Mouse (Mus musculus) cortical plate, adult 2 months (tissue): ENCODE measurements around the gene Pagr1a.

Experiments used
- CTCF ChIP-seq: fragments of 200-500 bp; IDR thresholded peaks from 2 replicates; pipeline ENCODE4 v1.5.1; 2011; ENCODE audit warnings: mild to moderate bottlenecking, control low read depth, low read length; ENCODE audit not compliant: insufficient read depth; ENCODE audit errors: extremely low read depth
- POLR2A ChIP-seq: fragments of 200-500 bp; IDR thresholded peaks from 2 replicates; pipeline ENCODE4 v1.6.1; 2011; ENCODE audit warnings: mild to moderate bottlenecking, low read length, control low read depth; ENCODE audit not compliant: insufficient read depth; ENCODE audit errors: extremely low read depth

GRCm38 (mm10) chr7:127026616-127026983 is 9.4 kb upstream of the Pagr1a start:
- TF ChIP-seq CTCF (no peak), POLR2A (no peak)
